Mouse (Mus musculus) thymus, adult 2 months (tissue): Measurements from ENCODE around the gene Arhgap25.

Source experiments
- CTCF ChIP-seq: fragments of 200-500 bp; IDR thresholded peaks from 2 replicates; pipeline ENCODE4 v1.5.1; 2012; ENCODE audit warnings: mild to moderate bottlenecking, control low read depth, low read length, moderate library complexity, borderline replicate concordance; ENCODE audit not compliant: control insufficient read depth, poor library complexity, insufficient read depth; ENCODE audit errors: extremely low read depth
- POLR2A ChIP-seq: fragments of 200-500 bp; IDR thresholded peaks from 2 replicates; pipeline ENCODE4 v1.6.1; 2012; ENCODE audit warnings: mild to moderate bottlenecking, low read length, control low read depth, moderate library complexity; ENCODE audit not compliant: control insufficient read depth, poor library complexity, insufficient read depth; ENCODE audit errors: extremely low read depth

DNA sequence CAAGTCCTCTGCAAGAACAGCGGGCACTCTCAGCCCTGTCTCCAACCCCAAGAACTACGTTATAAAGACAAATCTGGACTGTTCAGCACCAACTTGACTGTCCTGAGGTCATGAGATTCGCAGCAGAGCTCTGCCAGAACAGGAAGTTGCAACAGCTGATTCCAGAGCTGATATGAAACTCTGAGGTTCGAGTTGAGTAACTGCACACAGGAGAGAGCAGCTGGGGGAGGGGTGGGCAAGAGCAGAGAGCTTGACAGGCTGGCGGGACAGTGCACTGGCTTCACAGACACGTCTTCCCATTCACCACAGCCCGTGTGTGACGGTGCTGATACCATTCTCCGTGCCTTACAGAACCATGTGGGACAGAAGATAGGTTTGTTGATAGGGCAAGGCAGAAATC is 9.0 kb upstream of the Arhgap25 start:
- TF ChIP-seq POLR2A: peak; percentile 22; the same call in 1 of the 2 replicates
- TF ChIP-seq CTCF: no peak
